Mouse (Mus musculus): ENCODE results near the gene Ccdc12. TPM values are rescaled to one million over a fixed set of nuclear protein-coding genes. Genes with fewer than 3 reads are reported as not detected.

The Ccdc12 gene
- polyA plus RNA-seq, 1 experiment from 2014 or later = 130 TPM

DNA sequence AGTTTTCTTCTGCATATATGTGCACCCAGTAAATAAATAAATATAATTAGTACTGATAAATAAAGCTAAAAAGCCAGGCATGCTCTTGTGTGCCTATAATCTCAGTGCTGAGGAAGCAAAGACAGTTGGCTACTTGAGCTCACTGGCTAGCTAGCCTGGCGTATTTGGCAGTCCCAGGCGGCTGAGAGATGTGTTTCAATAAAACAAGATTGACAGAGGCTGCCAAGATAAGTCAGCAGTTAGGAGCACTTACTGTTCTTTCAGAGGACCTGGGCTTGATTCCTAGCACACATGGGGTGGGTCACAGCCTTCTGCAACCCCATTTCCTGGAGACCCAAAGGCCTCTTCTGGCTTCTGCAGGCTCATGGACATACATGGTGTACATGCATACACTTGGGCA lies 31.5 kb downstream of the Ccdc12 start:
- peaks cover 53% of the 10 kb centered on the region for H3K4me1 ChIP-seq (replicated peaks)
- 82% methylated on average over 2 of the region's 2 CpGs for WGBS
- H3K36me3 ChIP-seq = peaks cover 4% of the 10 kb centered on the region
- H3K27me3 ChIP-seq = no peaks in the 10 kb centered on the region
- H3K4me3 ChIP-seq = no peak overlapping the region
- no peaks in the 10 kb centered on the region for H3K9me3 ChIP-seq (replicated peaks)
- no peak overlapping the region for H3K9ac ChIP-seq
- ATAC-seq (replicated peaks; ENCODE audit: insufficient number of reproducible peaks, insufficient read depth, low FRiP score, low read depth) = no peak
- H3K4me2 ChIP-seq = no peak overlapping the region
- H3K27ac ChIP-seq = no peak overlapping the region

DNA sequence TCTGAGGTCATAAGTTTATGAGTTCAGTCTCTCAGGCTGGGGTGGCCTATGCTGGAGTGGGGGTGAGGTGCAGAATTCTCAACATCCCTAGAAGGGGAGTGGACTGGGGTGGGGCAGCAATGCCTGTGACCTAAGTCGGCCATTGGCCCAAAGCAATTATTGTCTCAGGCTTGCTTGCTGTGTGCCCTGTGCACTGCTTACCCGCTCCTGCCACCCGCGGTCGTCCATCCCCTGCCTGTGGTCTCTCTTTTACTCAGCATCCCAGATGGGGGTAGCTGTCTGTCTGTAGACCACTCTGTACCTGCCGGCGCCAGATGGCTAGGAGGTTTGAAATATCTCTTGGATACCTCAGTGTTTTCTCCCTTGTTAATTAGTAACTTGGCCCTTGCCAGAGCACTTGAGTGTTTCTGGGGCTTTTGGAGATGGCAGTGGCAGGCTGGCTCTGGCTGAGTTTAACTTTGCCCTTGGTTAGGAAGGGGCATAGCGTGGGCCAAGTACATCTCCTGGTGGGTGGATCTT lies 33.0 kb downstream of the Ccdc12 start:
- Histone ChIP-seq H3K4me1 (replicated peaks) (peaks cover 38% of the 10 kb centered on the region), H3K36me3 (peaks cover 11% of the 10 kb centered on the region), H3K9me3 (replicated peaks) (no peaks in the 10 kb centered on the region), H3K4me2 (no peak overlapping the region), H3K27ac (no peak overlapping the region), H3K9ac (no peak overlapping the region), H3K4me3 (no peak overlapping the region), H3K27me3 (no peaks in the 10 kb centered on the region)
- WGBS = 83% methylated on average over 8 of the region's 8 CpGs
- ATAC-seq (replicated peaks; ENCODE audit: insufficient number of reproducible peaks, insufficient read depth, low FRiP score, low read depth) = no peak

DNA sequence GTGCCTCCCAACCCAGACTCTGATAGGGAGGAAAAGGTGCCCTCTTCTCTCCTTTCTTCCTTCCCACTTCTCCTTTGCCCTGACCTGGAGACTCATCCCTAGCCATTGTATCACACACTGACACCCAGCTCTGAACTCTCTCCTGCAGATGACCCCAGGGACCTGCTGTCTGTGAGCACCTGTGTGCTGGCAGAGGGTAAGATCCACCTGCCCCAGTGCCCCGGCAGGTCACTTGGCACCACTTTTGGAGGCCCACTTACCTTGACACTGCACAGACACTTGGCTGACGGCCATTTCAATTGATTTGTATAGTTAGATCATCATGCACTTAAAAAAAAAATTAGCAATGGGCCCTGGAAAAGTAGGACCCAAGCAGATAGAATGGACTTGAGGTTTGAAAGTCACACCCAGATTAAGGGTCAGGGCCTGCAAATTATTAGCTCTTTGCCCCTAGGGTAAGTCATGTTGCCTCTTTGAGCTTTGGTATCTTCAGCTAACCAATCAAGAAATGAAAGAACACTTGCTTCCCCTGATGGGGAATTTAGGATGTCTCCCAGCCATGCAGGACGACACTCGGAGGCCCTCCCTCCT lies 39.0 kb downstream of the Ccdc12 start:
- Histone ChIP-seq H3K9me3 (replicated peaks) (no peaks in the 10 kb centered on the region), H3K4me3 (no peak overlapping the region), H3K27ac (peak overlapping the region; percentile 42; the same call in 1 of the 2 replicates), H3K27me3 (no peaks in the 10 kb centered on the region), H3K36me3 (peaks cover 11% of the 10 kb centered on the region), H3K9ac (no peak overlapping the region), H3K4me2 (no peak overlapping the region), H3K4me1 (replicated peaks) (peaks cover 24% of the 10 kb centered on the region)
- WGBS = 64% methylated on average over 4 of the region's 4 CpGs
- no peak for ATAC-seq (replicated peaks; ENCODE audit: insufficient number of reproducible peaks, insufficient read depth, low FRiP score, low read depth)

DNA sequence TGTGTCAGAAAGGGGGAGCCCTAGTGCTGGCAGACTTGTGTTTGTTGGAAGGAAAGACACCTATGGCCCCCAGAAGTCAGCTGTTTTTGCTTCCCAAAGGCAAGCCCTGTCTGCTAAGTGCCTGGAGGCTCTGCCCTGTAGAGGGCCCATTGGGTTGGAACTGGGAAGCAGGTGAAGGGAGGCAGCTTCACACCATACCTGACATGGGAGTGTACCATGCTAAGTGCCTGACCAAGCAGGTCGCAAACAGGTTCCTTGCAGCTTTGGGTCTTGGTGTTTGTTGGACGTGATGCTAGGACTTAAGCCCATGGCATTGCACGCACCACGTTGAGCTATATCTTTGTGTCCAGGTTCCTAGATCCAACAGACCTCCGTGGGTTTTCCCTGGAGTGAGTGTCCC lies 40.1 kb downstream of the Ccdc12 start:
- 93% methylated on average over 5 of the region's 5 CpGs for WGBS

DNA sequence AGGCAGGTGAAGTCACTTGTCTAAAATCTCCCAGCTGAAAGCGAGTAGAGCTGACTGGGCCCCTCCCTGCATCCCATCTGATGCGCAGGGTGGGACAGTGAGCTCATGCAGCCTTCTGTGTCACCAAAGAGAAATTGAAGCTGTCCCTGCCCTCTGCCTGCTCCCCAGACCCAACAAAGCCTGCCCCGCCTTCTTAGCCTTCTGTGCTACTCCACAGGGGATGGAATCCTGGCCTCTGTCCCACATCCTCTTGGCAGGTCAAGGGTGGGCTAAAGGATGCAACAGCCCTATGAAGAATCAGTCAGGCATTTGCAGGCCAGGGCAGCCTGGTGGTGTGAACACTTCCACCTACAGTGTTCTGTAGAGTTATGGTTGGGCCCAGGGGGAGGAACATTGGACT lies 41.2 kb downstream of the Ccdc12 start:
- Histone ChIP-seq H3K4me3 (no peak overlapping the region), H3K4me2 (no peak overlapping the region), H3K27me3 (no peaks in the 10 kb centered on the region), H3K36me3 (peaks cover 11% of the 10 kb centered on the region), H3K9me3 (replicated peaks) (no peaks in the 10 kb centered on the region), H3K9ac (no peak overlapping the region), H3K4me1 (replicated peaks) (peaks cover 28% of the 10 kb centered on the region), H3K27ac (0 out of 2 replicates have a peak overlapping the region, but pooled peaks have one; percentile 4)
- WGBS = 84% methylated on average over 3 of the region's 3 CpGs
- ATAC-seq (replicated peaks; ENCODE audit: insufficient number of reproducible peaks, insufficient read depth, low FRiP score, low read depth) = no peak

More for the DNA sequence above, 40.1 kb downstream of the Ccdc12 start:
- Histone ChIP-seq H3K4me1 (replicated peaks) (peaks cover 24% of the 10 kb centered on the region), H3K4me3 (no peak overlapping the region), H3K4me2 (no peak overlapping the region), H3K36me3 (peaks cover 11% of the 10 kb centered on the region), H3K27me3 (no peaks in the 10 kb centered on the region), H3K9me3 (replicated peaks) (no peaks in the 10 kb centered on the region), H3K9ac (no peak overlapping the region), H3K27ac (no peak overlapping the region)
- ATAC-seq (replicated peaks; ENCODE audit: insufficient number of reproducible peaks, insufficient read depth, low FRiP score, low read depth) = no peak

DNA sequence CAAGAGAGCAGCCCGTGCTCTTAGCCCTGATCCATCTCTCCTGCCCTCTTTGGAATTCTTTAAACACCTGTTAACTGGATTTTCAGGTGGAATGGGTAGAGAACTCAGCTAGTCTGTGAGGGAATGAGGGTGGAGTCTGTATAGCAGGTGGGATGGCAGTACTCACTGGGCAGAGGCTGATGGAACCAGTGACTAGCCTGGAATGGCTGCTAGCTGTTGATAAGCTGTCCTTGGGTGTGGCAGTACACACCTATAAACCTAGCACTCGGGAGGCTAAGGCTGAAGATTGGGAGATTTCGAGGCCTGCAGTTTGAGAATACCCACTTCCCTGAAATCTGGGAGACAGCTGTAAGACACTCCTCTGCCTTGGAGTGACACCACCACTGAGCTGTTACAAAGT lies 43.3 kb downstream of the Ccdc12 start:
- H3K9me3 ChIP-seq (replicated peaks) = no peaks in the 10 kb centered on the region
- 90% methylated on average over 3 of the region's 3 CpGs for WGBS
- H3K36me3 ChIP-seq = no peaks in the 10 kb centered on the region; the same call in 1 of the 2 replicates
- no peak overlapping the region for H3K4me2 ChIP-seq
- H3K27ac ChIP-seq = no peak overlapping the region
- H3K4me1 ChIP-seq (replicated peaks) = peaks cover 39% of the 10 kb centered on the region
- H3K4me3 ChIP-seq = no peak overlapping the region
- H3K27me3 ChIP-seq = no peaks in the 10 kb centered on the region
- no peak overlapping the region for H3K9ac ChIP-seq
- no peak for ATAC-seq (replicated peaks; ENCODE audit: insufficient number of reproducible peaks, insufficient read depth, low FRiP score, low read depth)

DNA sequence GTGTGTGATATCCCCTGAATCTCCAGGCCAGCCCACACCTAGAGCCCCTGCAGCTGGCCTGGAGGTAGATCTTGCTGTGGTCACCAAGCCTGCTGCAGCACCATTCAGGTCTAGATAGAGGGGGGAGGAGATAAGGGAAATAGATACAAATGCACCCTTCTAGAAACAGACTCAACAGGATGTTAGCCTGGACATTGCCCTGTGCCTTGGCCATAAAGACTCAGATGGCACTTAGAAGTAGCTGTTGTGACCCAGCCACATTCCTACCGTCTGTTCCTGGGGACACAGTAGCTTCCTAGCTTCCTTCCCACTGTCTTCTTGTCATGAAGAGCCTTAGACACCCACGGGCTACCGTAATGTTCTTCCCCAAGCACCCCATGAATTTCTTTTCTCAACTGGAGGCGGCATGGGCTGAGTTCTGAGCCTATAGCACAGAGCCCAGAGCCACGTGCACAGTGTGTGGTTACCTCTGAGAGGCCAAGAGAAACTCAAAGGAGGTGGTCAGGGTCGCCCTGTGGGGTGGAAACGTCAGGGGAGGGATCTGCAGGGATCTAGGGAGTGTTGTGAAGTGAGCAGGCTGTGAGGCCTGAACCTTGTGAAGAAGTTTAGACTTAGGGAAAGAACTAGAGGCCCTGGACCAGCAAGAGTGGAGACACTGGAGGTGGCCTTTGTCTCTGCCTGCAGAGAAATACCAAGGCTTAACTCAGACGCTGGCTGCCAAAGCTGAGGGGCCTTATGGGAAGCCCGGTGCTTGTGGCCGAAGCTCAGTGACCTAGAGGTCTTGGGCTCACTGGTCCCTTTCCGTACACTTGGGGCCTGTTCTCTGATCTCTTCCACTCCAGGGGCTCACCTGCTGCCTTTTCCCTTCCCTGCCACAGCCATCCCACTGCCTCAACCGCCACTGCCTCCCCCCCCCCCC lies 45.1 kb downstream of the Ccdc12 start:
- whole genome bisulfite sequencing = 78% methylated on average over 12 of the region's 12 CpGs
- no peaks in the 10 kb centered on the region for H3K27me3 ChIP-seq

DNA sequence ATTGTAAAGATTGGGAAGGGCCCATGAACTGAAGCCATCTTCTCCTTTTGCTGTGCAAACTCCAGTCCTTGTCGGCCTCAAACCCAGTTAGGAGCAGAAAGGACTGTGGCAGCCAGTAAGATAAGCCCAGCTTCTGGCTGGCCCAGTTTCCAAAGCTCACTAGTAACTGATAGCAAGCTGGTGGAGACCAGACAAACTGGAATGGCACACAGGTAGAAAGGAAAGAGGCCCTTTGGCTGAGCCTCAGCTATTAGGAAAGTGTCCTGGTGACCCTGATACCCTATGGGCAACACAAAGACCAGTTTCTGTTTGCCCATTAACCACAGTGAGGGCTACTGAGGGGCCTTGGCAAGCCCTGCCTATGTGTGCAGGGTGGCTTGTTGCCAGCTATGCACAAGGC lies 46.5 kb downstream of the Ccdc12 start:
- Histone ChIP-seq H3K9ac (peak overlapping the region; percentile 19; the same call in 1 of the 2 replicates), H3K4me2 (no peak overlapping the region), H3K4me3 (no peak overlapping the region), H3K27ac (peak overlapping the region; percentile 80), H3K4me1 (replicated peaks) (peaks cover 15% of the 10 kb centered on the region), H3K27me3 (no peaks in the 10 kb centered on the region), H3K36me3 (no peaks in the 10 kb centered on the region; the same call in 1 of the 2 replicates), H3K9me3 (replicated peaks) (no peaks in the 10 kb centered on the region)
- 41% methylated on average over 1 of the region's 1 CpGs for WGBS
- peak; percentile 47; the same call in 1 of the 2 replicates for ATAC-seq (replicated peaks; ENCODE audit: insufficient number of reproducible peaks, insufficient read depth, low FRiP score, low read depth)

More for the DNA sequence above, 45.1 kb downstream of the Ccdc12 start:
- ATAC-seq (replicated peaks; ENCODE audit: insufficient number of reproducible peaks, insufficient read depth, low FRiP score, low read depth) = no peak
- Histone ChIP-seq H3K4me1 (replicated peaks) (peaks cover 27% of the 10 kb centered on the region), H3K9me3 (replicated peaks) (no peaks in the 10 kb centered on the region), H3K27ac (no peak overlapping the region), H3K36me3 (no peaks in the 10 kb centered on the region; the same call in 1 of the 2 replicates), H3K4me3 (no peak overlapping the region), H3K9ac (no peak overlapping the region), H3K4me2 (no peak overlapping the region)

DNA sequence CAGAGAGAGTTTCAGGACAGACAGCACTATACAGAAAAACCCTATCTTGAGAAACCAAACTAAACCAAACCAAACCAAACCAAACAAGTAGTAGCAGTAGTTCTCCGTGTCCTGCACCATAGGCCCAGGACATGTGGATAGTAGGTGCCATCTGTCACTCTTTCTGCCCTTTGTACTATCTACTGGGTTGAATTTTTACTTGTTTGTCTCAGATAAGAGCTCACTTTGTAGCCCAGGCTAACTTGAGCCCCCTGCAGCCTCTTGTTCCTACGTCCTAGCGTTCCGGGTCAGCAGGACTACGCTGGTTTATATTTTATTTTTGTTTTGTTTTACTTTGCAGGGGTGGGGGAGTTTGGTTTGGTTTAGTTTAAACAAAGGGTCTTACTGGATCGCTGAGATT lies 47.6 kb downstream of the Ccdc12 start:
- Histone ChIP-seq H3K27ac (no peak overlapping the region), H3K27me3 (no peaks in the 10 kb centered on the region), H3K4me3 (no peak overlapping the region), H3K4me2 (no peak overlapping the region), H3K9ac (no peak overlapping the region), H3K9me3 (replicated peaks) (no peaks in the 10 kb centered on the region), H3K36me3 (peaks cover 4% of the 10 kb centered on the region), H3K4me1 (replicated peaks) (peaks cover 15% of the 10 kb centered on the region)
- WGBS = 91% methylated on average over 6 of the region's 6 CpGs
- no peak for ATAC-seq (replicated peaks; ENCODE audit: insufficient number of reproducible peaks, insufficient read depth, low FRiP score, low read depth)

DNA sequence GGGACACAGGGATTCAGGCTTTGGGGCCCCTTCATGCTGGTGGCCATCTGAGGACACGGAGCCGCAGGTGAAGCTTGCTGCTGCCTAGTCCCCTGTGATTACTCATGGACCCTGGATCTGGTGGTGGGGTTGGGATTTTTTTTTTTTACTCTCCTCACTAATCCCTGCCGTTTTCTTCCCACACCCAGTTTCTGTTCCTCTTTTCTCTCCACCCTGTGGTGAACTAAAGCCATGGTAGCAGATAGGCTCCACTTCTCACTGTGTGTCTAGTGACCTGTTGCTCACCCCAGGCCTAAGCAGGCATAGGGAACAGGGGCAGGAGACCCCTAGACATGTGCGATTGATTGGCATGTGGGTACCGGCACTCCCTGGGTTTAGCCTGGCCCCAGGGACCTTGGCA lies 50.5 kb downstream of the Ccdc12 start:
- 79% methylated on average over 5 of the region's 5 CpGs for WGBS
- Histone ChIP-seq H3K27ac (no peak overlapping the region), H3K4me2 (no peak overlapping the region), H3K27me3 (no peaks in the 10 kb centered on the region), H3K9me3 (replicated peaks) (no peaks in the 10 kb centered on the region), H3K9ac (no peak overlapping the region), H3K36me3 (peaks cover 7% of the 10 kb centered on the region), H3K4me1 (replicated peaks) (peaks cover 25% of the 10 kb centered on the region), H3K4me3 (no peak overlapping the region)
- ATAC-seq (replicated peaks; ENCODE audit: insufficient number of reproducible peaks, insufficient read depth, low FRiP score, low read depth) = no peak

DNA sequence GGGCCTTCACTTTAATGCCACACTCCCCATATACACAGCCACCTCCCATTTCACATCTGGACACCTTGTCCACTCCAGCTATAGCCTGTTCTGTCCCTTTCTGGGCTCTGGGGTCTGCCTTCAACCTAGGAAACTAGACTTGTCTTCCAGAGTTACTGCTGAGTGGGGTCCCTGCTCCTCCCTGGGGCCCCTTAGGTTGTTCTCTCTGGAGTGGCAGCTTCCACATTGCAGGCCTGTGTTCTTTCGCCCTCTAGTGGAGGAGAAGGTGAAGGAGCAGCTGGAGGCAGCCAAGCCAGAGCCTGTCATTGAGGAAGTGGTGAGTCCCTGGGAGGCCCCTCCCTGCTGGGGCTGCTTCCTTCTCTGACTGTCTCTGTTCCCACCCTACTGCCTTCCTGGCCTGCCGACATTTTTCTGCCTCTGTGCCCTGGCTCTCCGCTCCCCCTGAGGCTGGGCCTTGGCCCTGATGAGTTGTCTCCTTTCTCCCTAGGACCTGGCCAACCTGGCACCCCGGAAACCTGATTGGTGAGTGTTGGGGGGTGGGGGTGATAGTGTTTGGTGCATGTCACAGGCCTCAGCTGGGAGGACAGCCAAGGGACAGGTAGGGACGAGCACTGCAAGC lies 53.4 kb downstream of the Ccdc12 start:
- peaks cover 9% of the 10 kb centered on the region for H3K4me1 ChIP-seq (replicated peaks)
- 34% methylated on average over 5 of the region's 5 CpGs for WGBS
- H3K4me3 ChIP-seq = peak overlapping the region; percentile 34
- H3K36me3 ChIP-seq = peaks cover 22% of the 10 kb centered on the region
- H3K9ac ChIP-seq = peak overlapping the region; percentile 42; the same call in 1 of the 2 replicates
- no peaks in the 10 kb centered on the region for H3K9me3 ChIP-seq (replicated peaks)
- peak overlapping the region; percentile 47 for H3K4me2 ChIP-seq
- no peaks in the 10 kb centered on the region for H3K27me3 ChIP-seq
- no peak overlapping the region for H3K27ac ChIP-seq
- ATAC-seq (replicated peaks; ENCODE audit: insufficient number of reproducible peaks, insufficient read depth, low FRiP score, low read depth) = peak; percentile 88

All from heart, embryonic 15.5 days (tissue).